Mouse (Mus musculus) Muller cell, postnatal 12 days (primary cell): ENCODE data around the gene Eef2k.

ENCODE experiments used
- DNase-seq: peaks from one replicate; pipeline ENCODE4 v3.0.0-alpha.2; 2015; ENCODE audit errors: inconsistent ontology term

Eef2k gene

DNA sequence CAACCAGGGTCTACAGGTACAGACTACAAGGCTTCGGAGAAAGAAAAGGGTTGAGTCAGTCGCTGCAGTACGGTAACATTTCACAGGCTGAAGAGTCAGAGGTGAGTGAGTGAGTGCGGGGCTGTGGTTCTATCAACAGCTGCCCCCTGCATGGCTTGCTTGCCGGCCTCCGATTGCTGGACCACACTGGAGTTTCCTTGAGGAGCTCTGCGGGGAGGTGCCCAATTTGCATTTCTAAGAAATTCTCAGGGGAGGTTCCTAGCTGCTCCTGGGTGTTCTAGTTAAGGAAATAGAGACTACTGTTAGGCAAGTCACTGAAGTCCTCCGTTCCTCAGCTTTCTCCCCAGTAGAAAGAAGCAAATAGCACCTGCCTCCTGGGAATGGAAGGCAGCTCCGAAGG, 2.1 kb downstream of the Eef2k start:
- DNase-seq, result no peak

DNA sequence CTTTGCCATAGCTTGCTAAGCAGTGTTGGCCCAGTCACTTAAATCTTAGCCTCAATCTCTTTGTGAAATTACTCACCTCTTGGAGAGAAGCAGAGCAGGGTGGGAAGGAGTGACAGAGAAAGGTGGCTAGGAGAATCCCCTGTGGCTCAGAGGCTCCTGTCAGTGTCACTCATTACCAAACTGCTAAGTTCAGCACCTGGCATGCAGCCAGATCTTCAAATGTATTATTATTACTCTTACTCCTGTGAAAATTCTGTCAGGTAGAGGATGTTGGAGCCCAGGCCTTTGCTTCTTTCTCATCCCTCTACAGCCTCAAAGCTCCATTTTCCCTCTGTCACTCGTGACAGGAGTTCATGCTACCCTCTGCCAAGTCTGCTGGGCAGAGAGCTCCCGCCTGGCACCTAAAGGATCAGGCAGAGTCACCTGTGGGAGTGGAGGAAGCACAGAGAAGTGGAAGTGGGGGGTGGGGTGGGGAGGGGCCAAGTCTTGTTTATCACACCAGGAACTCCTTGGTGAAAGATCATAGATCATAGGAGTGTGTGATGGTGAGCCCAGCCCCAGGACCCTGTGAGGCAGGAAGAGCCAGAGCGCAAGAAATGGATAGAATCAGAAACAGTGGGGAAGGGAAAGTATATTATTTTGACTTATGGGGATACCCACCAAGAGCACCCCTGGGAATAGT, 6.3 kb downstream of the Eef2k start:
- DNase-seq, result no peak

DNA sequence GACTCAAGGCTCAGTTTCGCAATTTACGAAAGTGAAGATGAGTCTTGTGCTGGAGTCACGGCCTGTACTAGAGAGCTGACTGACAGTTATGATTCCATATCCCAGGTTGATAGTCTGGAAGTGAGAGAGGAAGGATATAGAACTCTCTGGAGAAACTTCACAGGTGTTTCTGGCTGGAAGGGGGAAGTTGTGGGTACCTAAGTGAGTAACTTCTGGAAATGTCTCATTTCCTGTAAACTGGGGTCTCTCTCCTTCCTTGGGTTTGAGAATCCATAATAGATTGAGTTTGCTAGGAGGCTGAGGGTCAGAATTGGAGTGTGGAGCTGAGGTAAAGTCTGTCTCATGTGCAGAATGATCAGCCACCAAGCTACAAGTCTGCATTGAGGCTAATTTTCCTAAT, 7.5 kb downstream of the Eef2k start:
- no peak for DNase-seq

DNA sequence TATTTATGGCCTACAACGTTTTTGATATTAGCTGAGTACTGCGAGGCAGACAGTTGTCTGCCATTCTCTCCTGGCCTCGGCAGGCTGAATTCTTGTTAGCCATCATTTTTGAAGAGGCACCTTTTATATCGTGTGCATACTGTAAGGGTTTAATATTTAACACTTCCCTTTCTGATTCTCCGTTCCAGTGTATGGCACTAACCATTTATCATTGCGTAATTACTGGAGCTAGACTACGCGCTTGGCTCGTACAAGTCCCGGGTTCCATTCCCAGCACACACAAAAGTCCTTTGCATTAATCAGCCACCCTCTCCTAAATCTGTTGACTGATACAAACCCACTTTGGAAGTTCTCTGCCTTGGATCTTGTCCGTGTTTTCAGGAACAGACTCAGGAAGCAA, 17.2 kb downstream of the Eef2k start:
- no peak for DNase-seq

DNA sequence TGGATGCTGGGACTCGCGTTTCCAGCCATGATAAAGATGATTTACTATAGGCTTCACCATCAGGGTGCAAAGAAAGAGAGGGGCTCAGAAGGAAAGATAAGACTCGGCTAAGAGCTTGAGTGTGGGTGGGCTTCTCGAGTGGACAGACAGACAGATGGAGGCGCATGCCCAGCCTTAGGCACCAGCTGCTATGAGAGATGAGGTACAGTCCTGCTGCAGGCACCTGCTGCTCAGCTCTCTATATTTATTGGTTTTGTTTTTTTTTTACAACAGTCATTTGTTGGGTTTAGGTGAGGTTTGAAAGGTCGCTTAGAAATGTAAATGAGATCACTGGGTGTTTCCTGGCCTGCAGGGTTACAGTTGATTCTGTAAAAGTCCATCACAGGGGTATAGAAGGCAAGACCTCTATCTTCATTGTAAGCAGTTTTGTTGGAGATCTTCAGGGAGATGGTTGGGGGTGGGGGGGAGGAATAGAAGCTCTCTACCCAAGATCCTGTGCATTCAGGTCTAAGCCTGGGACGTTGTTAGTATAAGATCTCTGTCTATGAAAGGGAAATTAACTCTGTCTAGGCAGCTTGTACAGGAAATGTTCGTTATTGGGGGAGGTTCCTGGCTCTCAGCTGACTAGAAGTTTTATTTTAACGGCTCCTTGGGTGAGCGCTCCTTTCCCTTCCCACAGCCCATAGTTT, 18.3 kb downstream of the Eef2k start:
- no peak for DNase-seq

DNA sequence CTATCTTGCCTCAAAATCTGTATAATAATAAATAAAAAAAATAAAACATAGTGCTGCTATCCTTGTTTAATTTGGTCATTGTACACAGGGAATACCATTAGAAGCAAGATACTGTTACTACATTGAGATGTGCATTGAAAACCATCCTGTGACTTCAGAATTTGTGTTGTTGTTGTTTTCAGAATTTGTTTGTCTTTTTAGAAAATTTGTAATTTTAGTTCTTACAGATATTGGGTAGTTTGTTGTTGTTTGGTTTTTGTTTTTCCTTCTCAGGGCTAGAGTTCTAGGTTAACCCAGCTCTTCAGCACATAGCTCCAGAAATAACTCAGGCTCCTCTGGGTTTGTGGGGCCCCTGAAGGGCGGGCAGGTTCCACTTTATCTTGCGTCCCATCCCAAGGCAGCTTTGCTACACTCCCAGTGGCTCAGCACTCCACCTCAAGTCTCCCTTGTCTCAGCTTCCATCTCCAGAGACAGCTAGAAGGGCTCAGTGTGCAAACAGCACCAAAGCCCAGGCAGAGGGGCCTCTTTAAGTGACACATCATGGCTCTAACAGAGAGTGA, 18.9 kb downstream of the Eef2k start:
- DNase-seq, result no peak

DNA sequence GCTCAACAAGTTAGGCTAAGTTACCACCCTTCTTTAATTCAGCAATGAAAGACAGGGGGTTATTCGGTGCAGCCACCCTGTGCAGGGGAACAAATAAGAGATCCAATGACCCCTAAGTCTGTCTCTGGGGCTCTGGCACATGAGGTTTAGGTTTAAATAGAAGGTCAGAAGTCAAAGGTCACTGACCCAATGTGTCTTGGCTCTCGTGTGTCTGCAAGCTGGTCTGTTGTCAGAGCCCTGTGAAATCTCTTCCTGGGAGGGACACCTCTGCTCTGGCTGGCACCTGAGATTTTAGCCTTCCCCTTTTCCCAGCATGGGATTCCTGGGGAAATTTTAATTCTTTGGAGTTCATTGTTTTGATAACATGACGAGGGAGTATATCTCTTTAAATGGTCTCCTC, 19.6 kb downstream of the Eef2k start:
- DNase-seq, result no peak

DNA sequence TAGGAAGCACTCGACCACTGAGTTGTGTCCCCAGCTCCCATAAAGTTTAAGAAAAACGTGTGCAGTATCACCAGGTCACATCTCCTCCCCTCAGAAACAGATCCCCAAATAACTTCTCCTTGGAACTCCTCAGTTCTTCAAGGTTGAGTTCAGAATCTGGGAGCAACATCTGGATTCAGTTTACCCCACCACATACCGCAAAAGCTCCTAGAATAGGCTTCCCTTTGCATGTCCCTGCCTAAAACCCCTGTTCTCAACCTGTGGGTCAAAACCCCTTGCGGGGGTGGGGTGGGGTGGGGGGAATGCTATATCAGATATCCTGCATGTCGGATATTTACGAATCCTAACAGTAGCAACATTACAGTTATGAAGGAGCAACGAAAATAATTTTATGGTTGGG, 20.0 kb downstream of the Eef2k start:
- no peak for DNase-seq

DNA sequence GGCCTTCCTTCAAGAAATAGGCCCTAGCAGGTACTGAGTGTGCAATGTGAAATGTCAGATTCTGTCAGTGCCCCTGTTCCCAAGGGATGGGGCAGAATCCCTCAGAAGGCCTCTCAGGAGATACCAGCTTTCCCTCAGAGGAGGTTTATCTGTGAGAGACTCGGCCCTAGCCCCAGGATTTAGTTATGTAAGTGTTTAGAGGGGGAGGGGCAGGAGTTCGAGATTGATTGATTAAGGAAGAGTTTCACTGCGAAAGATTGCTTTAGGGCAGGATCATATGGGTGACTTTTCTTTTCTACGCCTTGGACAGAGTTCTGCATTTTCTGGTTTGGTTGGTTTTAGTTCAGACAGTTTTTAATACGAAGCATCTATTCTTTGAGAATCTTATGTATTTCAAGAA, 20.8 kb downstream of the Eef2k start:
- DNase-seq, result no peak

DNA sequence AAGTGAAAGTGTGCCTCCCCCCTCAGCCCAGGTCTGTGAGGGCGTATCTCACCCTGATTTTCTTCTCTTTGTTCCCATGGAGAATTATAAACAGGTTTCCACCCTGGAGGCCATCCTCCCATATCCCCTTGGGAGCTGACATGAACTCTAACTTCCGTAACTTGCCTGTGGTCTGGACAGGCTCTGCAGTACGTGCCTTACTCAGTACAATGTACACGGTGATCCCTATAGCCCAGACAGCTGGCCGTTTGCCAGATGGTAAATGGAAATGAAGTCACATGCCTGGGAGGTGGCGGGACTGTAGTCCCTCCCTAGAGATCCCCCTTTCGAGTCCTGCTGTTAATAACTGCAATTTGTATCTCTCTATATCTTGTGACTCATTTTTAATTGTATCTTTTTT, 22.5 kb downstream of the Eef2k start:
- no peak for DNase-seq

DNA sequence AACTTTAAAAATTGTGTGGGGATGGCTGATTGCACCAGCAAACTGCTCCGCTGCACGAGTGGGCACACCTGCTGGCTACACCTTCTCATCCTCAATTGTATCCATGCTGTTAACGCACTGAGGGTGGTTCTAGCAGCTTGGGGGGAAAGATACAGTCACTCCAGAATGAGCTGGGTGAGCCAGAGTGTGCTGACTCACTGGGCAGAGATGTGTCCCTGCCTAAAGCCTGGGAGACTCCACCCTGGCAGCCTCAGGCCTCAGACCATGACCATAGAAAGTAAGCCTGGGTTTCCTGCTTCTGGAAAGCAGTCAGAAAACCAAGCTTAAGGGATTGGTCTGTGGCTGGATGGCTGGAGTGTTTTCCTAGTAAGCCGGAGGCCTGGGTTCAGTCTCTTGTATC, 23.2 kb downstream of the Eef2k start:
- peak; percentile 78 for DNase-seq

DNA sequence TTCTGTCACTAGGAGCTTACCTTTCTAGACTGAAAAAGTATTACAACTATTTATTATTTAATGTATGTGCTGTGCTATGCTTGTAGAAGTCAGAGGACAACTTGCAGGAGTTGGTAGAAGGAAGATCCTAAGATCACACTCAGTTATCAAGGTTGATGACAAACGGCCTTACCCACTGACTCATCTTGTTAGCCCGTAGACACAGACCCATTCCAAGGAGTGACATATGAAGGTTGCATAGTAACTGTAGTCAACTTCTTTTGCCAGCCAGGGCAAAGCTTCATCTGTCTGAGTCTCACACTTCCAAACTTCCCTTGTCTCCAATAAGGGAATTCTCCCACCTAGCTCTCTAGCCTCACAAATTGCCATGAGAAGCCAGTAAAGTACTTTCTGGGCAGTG, 24.1 kb downstream of the Eef2k start:
- no peak for DNase-seq

DNA sequence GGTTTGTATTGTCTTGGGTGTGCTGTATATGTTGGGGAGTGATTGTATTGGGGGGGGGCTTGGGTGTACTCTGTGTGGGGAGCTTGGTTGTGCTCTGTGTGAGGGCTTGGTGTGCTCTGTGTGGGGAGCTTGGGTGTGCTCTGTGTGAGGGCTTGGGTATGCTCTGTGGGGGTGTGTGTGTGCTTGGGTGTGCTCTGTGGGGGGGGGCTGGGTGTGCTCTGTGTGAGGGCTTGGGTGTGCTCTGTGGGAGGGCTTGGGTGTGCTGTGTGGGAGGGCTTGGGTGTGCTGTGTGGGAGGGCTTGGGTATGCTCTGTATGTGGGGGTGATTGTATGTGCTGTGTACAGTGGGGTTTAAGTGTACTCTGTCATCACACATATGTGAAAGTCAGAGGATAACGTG, 25.1 kb downstream of the Eef2k start:
- no peak for DNase-seq

DNA sequence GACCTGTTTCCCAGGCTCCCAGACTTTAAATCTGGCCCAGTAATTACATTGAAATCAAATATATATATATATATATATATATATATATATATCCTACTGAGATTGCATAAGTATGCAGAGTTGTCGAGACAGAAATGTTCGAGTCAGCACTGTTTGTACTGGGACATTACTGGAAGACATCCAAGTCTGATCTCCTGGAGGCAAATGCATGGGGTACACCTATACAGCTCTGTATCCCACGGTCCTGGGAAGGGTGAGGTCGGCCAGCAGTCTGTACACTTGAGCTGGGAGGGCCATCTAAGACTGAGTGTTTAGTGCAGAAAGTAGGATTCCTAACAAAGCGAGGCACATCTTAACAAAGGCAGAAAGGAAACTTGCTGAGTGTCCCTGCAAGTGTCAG, 27.3 kb downstream of the Eef2k start:
- no peak for DNase-seq

DNA sequence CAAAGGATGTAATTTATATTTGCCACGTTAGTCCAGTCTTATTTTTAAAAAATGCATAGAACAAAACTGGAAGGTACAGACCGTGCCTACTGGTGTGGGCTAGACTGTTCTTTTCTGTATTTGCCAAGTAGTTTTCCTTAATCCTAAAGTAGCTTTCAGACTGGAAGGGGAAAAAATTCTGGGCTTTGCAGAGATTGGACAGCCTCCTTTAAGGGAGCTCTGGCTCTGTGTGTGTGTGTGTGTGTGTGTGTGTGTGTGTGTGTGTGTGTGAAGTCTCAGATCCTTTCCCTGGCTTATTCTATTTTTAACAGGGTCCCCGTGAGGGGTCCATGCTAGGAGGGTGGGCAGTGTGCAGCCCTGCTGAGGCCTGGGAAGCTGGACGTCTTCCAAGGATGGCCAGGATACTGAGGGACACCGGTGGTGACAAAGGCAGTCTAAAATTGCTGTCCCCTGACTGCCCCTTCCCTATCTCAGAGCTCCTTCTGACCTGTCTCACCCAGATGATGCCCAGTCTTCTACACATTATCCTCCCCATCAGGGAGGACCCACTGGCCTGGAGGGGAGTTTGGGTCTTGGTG, 27.9 kb downstream of the Eef2k start:
- no peak for DNase-seq

DNA sequence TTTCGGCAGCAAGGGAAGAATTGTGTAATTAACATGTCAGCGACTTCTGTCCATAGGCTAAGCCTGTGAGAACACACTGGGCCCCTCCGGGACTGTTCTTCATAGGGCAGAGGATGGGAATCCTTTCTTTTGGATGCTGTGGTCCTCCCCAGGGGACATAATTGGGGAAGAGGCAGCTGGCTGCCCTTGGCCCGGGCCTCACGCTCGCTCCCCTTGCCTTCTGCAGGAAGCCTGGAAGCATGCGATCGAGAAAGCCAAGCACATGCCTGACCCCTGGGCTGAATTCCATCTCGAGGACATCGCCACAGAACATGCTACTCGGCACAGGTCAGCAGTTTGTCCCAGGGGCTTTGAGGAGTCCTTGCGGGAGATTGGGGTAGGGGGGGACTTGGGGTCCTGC, 30.5 kb downstream of the Eef2k start:
- no peak for DNase-seq

DNA sequence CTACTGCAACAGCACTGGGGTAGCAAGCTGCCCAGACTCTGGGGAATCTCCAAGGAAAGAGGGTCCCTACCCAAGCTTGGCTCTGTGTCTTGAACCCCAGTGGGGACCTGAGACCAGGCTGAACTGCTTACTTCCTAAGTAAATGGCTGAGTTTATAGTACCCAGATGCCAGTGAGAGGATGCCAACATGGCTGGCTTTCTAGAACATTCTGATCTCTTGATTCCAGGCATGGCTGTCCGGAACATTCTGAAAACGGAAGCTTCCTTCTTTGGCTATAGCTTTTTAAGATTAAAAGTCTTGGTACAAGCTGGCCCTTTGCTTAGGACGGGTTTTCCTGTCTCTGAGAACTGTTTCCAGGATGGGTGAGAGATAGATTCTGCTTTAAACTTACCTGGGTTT, 31.4 kb downstream of the Eef2k start:
- no peak for DNase-seq

DNA sequence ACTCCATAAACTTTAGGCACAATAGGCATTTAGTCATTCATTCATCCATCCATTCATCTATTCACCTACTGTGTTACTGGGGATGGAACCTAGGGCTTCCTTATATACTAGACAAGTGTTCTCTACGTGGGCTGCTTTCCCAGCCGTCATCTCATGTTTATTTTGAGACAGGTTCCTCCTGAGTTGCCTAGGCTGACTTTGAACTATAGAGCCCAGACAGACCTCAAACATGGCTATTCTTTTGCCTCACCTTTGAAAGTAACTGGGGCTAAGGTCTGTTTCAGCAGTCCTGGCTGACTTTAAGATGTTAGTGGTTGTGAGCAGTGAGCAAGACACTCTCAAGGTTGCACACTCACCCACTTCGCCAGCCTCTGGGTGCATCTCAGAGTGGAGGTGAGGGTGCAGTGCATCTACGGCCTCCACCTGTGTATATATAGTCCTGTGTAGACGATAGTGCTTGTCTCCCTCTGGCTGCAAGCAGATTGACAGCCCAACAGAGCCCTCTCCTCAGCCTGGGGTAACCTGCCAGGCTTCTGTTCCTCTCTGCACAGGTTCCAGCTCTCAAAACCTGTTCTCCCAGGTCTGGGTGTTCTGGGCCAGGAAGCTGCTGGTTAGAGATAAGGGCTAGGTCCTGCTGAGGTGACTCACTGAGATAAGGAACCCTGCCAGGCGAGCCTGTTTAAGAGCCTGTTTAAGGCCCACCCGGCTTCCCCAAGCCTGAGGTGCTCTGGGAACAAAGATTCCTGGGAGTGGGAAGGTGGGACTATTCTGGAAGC, 32.3 kb downstream of the Eef2k start:
- DNase-seq, result no peak

DNA sequence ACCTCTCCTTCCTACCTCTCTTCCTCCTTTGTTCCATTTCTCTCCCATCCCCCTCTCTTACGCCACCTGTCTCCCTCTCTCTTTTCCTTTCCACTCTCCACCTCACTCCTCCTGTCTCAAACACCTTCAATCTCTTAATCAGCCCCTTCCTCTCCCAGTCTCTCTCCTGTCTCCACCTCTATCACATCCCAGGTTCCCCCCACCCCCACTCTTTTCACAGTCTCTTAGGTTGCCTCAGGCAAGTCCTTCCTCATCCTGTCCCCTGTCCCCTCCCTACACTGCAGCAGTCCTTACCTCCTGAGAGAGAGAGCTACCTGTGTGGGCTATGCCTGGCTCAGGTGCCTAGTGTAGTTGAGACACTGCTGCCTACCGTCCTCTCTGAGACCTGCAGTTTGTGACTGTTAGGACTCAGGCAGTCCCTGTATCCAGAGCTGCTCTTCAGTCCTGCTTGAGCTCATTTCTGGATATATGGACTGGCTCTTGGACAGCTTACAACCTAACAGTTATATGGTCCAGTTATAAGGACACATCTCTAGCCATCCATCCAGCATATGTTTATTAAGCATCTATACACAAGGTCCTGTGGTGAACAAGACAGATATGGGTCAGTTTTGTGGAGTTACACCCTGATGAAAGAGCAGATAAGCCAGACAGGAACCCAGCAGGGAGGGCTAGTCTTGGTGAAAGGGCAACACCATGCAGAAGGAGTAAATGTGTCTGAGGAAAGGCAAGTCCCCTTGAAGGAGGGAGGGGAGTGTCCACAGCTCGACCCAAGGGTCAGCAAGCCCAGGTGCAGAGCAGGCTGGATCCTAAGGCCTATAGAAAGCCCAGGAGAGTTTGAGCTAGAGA, 33.1 kb downstream of the Eef2k start:
- DNase-seq, result no peak

DNA sequence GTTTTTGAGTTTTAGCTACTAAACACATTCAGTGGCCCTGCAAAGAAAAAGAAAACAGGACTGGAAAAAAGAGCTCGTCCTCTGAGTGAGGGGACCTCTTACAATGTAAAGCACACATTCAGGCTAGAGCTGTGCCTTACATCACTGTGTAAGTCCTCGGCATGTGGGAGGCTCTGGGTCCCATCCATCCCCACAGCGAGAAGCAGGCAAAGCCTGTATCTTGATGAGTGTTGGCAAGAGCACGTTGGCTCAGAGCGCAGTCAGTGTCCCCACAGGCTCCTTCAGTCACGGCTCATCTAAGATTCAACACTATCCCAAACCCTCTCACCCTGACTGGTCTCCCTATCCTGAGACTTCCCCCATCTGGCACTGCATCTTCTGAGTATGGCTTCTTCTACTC, 35.6 kb downstream of the Eef2k start:
- no peak for DNase-seq

DNA sequence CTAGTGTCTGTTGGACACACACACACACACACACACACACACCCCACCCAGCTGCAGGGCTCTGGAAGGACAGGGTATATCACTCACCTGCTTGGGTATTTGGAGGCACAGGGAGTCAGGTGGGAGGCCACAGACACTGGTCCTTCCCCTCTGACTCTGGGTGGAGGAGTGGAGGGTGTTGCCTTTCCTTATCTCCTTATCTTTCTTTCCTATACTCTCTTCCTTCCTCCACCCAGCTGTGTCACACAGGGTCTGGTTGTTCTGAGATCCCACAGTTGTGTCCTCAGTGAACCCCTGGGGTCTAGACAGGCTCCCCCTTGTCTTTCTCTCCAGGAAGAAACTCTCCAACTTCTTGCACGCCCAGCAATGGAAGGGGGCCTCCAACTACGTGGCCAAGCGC, 37.3 kb downstream of the Eef2k start:
- no peak for DNase-seq
